Mouse (Mus musculus): Measurements from ENCODE around the gene Tlcd2. TPM values are rescaled to one million over a fixed set of nuclear protein-coding genes. Genes with fewer than 3 reads are reported as not detected.

Gene Tlcd2
- polyA plus RNA-seq, 2 experiments: 7.3 to 11.9 TPM

DNA sequence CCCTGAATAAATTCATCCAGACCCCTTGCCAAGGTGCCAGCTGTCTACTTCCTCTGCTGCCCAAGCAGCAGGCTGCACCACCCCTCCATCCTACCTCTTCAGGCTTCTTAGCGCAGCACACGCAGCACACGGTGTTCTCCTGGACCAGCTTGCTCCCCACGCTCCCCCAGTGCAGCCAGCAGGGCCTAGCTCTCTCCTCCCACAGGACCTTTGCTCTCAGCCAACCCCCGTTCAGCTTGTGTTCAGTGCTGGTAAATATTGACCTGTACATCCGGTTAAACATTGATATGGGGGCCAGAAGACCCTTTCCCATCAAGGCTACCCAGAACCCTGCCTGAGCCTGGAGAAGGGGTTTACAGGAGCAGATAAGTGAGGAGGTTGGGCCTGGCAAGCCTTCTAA, 22.2 kb upstream of the Tlcd2 start, which contains the start of gene Serpinf2:
Gene Serpinf2 (minus strand): TSS at position 229 of the 400 bp plus-strand sequence.
- WGBS (ENCODE audit: insufficient replicate concordance): 71% methylated on average over 6 of the region's 6 CpGs
- Histone ChIP-seq H3K27me3 (ENCODE audit: control insufficient read depth, insufficient read depth, low read length) (no peaks in the 10 kb centered on the region), H3K9me3 (ENCODE audit: control insufficient read depth, low read length) (peaks cover 3% of the 10 kb centered on the region), H3K4me2 (ENCODE audit: low read depth) (no peak within 1 kb of the TSS), H3K4me3 (ENCODE audit: insufficient read depth in 1 of 2, low read depth in 2 of 2, low read length in 2 of 2) (peak within 1 kb of the TSS; percentile 33 to 56), H3K4me1 (replicated peaks; ENCODE audit: control insufficient read depth in 2 of 2, insufficient read depth in 2 of 2, low read length in 1 of 2) (0 out of 4 replicates have a peak, but pooled peaks cover 0 to 2% of the 10 kb centered on the region in 2 experiments), H3K9ac (replicated peaks) (no peak within 1 kb of the TSS; the same call in 1 of the 2 replicates), H3K36me3 (replicated peaks; ENCODE audit: control insufficient read depth, insufficient read depth, low read depth) (peaks cover 35% of the 10 kb centered on the region), H3K27ac (no peak within 1 kb of the TSS)
- ATAC-seq (ENCODE audit: insufficient read depth) (peak; percentile 58), DNase-seq (ENCODE audit: low read depth in 3 of 3, low spot score in 3 of 3) (no peak)
- no peak for TF ChIP-seq CTCF (IDR thresholded peaks at IDR 0.05; ENCODE audit: low read depth)
- TF ChIP-seq EP300 (IDR thresholded peaks at IDR 0.05; ENCODE audit: low read depth): 0 out of 2 replicates have a peak, but pooled peaks have one; percentile 28

DNA sequence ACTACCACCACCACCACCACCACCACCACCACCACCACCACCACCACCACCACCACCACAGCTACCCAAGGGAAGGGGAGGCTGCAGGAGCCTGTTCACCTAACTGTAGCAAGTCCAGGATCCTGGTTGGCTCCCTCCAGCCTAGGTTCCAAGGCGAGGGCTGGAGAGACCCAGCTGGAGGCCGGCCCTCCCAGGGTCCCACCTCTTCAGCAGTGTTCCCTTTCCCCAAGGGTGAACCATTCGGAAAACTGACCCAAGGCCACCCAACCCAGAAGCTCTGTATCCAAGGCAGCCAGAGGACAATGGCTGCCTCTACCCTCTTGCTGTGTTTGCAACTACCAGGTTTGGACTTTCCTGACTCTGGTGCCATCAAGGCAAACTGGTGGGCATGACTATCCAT, 21.6 kb upstream of the Tlcd2 start:
- no peak overlapping the region for H3K4me3 ChIP-seq (ENCODE audit: insufficient read depth in 1 of 2, low read depth in 2 of 2, low read length in 2 of 2)
- H3K9ac ChIP-seq (replicated peaks): no peak overlapping the region
- ATAC-seq (ENCODE audit: insufficient read depth) (no peak), DNase-seq (ENCODE audit: low read depth in 3 of 3, low spot score in 3 of 3) (no peak)
- H3K9me3 ChIP-seq (ENCODE audit: control insufficient read depth, low read length): no peaks in the 10 kb centered on the region
- no peak overlapping the region for H3K27ac ChIP-seq
- H3K36me3 ChIP-seq (replicated peaks; ENCODE audit: control insufficient read depth, insufficient read depth, low read depth): peaks cover 39% of the 10 kb centered on the region
- no peaks in the 10 kb centered on the region for H3K27me3 ChIP-seq (ENCODE audit: control insufficient read depth, insufficient read depth, low read length)
- no peak for TF ChIP-seq CTCF (IDR thresholded peaks at IDR 0.05; ENCODE audit: low read depth)
- no peak for TF ChIP-seq EP300 (IDR thresholded peaks at IDR 0.05; ENCODE audit: low read depth)
- H3K4me2 ChIP-seq (ENCODE audit: low read depth): no peak overlapping the region
- 0 out of 4 replicates have a peak, but pooled peaks cover 0 to 2% of the 10 kb centered on the region in 2 experiments for H3K4me1 ChIP-seq (replicated peaks; ENCODE audit: control insufficient read depth in 2 of 2, insufficient read depth in 2 of 2, low read length in 1 of 2)
- WGBS (ENCODE audit: insufficient replicate concordance): 63% methylated on average over 3 of the region's 3 CpGs

DNA sequence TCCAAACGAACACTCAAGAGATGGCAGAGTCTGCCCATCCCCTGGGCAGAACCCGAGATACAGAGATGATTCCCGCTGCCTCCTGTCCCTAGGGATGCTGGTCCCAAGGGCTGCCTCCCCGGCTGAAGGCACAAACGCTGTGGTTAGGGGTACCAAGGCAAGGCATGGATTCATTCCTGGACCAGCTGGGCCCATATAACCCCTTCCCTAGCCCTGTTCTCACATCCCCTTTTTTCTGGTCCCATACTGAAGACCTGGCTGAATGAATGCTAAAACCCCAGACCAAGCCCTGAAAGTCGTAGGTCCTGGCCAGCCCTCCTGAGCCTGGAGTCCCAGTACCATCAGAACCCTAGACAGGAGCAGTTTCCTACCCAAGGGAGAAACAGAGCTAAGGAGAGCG, 20.5 kb upstream of the Tlcd2 start:
- Histone ChIP-seq H3K27ac (no peak overlapping the region), H3K4me1 (replicated peaks; ENCODE audit: control insufficient read depth in 2 of 2, insufficient read depth in 2 of 2, low read length in 1 of 2) (0 out of 4 replicates have a peak, but pooled peaks cover 0 to 2% of the 10 kb centered on the region in 2 experiments), H3K4me2 (ENCODE audit: low read depth) (no peak overlapping the region), H3K27me3 (ENCODE audit: control insufficient read depth, insufficient read depth, low read length) (no peaks in the 10 kb centered on the region), H3K9ac (replicated peaks) (no peak overlapping the region), H3K9me3 (ENCODE audit: control insufficient read depth, low read length) (no peaks in the 10 kb centered on the region), H3K4me3 (ENCODE audit: insufficient read depth in 1 of 2, low read depth in 2 of 2, low read length in 2 of 2) (no peak overlapping the region), H3K36me3 (replicated peaks; ENCODE audit: control insufficient read depth, insufficient read depth, low read depth) (peaks cover 49% of the 10 kb centered on the region)
- WGBS (ENCODE audit: insufficient replicate concordance): 74% methylated on average over 7 of the region's 7 CpGs
- no peak for ATAC-seq (ENCODE audit: insufficient read depth)
- no peak for TF ChIP-seq EP300 (IDR thresholded peaks at IDR 0.05; ENCODE audit: low read depth)
- TF ChIP-seq CTCF (IDR thresholded peaks at IDR 0.05; ENCODE audit: low read depth): no peak
- DNase-seq (ENCODE audit: low read depth in 3 of 3, low spot score in 3 of 3): no peak

DNA sequence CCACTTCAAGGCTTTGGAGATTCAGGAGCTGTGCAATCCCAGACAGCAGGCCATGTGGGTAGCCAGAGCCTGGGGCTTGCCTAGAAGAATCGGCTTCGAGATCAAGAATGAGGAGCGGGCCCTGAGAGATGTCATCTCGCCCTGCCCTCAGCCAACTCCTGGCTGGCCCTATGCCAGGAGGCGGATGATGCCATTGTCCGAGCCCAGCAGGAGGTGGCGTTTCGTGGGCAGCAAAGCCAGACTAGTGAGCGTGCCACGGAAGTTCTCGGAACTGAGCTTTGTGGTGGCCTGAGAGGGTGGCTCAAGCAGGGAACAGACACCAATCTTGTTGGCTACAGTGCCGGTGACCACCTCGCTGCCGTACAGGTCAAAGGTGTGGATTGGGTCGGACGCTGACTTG, 19.9 kb upstream of the Tlcd2 start:
- no peaks in the 10 kb centered on the region for H3K9me3 ChIP-seq (ENCODE audit: control insufficient read depth, low read length)
- no peak for DNase-seq (ENCODE audit: low read depth in 3 of 3, low spot score in 3 of 3)
- ATAC-seq (ENCODE audit: insufficient read depth): no peak
- no peak overlapping the region for H3K4me3 ChIP-seq (ENCODE audit: insufficient read depth in 1 of 2, low read depth in 2 of 2, low read length in 2 of 2)
- no peak overlapping the region for H3K27ac ChIP-seq
- 90% methylated on average over 16 of the region's 16 CpGs for WGBS (ENCODE audit: insufficient replicate concordance)
- peaks cover 53% of the 10 kb centered on the region for H3K36me3 ChIP-seq (replicated peaks; ENCODE audit: control insufficient read depth, insufficient read depth, low read depth)
- TF ChIP-seq EP300 (IDR thresholded peaks at IDR 0.05; ENCODE audit: low read depth) (no peak), CTCF (IDR thresholded peaks at IDR 0.05; ENCODE audit: low read depth) (no peak)
- 0 out of 4 replicates have a peak, but pooled peaks cover 0 to 2% of the 10 kb centered on the region in 2 experiments for H3K4me1 ChIP-seq (replicated peaks; ENCODE audit: control insufficient read depth in 2 of 2, insufficient read depth in 2 of 2, low read length in 1 of 2)
- no peak overlapping the region for H3K9ac ChIP-seq (replicated peaks)
- no peaks in the 10 kb centered on the region for H3K27me3 ChIP-seq (ENCODE audit: control insufficient read depth, insufficient read depth, low read length)
- no peak overlapping the region for H3K4me2 ChIP-seq (ENCODE audit: low read depth)

DNA sequence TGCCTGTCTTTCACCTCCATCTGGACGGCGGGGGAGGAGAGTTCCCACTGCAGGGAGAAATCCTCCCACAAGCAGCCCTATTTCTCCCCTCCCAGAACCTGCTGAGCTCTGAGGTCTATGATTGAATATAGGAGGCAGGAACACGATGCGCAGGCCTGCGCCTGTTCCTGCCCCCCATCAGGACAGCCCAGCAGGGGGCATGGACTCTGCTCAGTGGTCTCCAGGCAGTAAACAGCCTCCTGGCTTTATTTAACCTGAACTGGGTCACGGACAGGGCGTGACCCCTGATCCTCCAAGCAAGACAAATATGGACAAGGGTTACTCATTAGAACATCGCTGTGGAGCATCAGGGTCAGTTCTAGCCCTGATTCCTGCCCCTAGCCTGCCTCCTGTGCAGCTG, 17.8 kb upstream of the Tlcd2 start:
- DNase-seq (ENCODE audit: low read depth in 3 of 3, low spot score in 3 of 3) (no peak), ATAC-seq (ENCODE audit: insufficient read depth) (peak; percentile 68)
- Histone ChIP-seq H3K9me3 (ENCODE audit: control insufficient read depth, low read length) (no peaks in the 10 kb centered on the region), H3K36me3 (replicated peaks; ENCODE audit: control insufficient read depth, insufficient read depth, low read depth) (peaks cover 71% of the 10 kb centered on the region), H3K4me1 (replicated peaks; ENCODE audit: control insufficient read depth in 2 of 2, insufficient read depth in 2 of 2, low read length in 1 of 2) (peaks cover 12 to 13% of the 10 kb centered on the region in 2 experiments; a peak in 3 of 4 replicates), H3K9ac (replicated peaks) (0 out of 2 replicates have a peak overlapping the region, but pooled peaks have one; percentile 2), H3K27ac (no peak overlapping the region; the same call in 1 of the 2 replicates), H3K4me3 (ENCODE audit: insufficient read depth in 1 of 2, low read depth in 2 of 2, low read length in 2 of 2) (no peak overlapping the region), H3K27me3 (ENCODE audit: control insufficient read depth, insufficient read depth, low read length) (no peaks in the 10 kb centered on the region), H3K4me2 (ENCODE audit: low read depth) (no peak overlapping the region)
- peak; percentile 14; the same call in 1 of the 2 replicates for TF ChIP-seq EP300 (IDR thresholded peaks at IDR 0.05; ENCODE audit: low read depth)
- 0 out of 2 replicates have a peak, but pooled peaks have one; percentile 14 for TF ChIP-seq CTCF (IDR thresholded peaks at IDR 0.05; ENCODE audit: low read depth)
- WGBS (ENCODE audit: insufficient replicate concordance): 80% methylated on average over 8 of the region's 8 CpGs

All from liver, embryonic 14.5 days (tissue).